Mouse (Mus musculus): ENCODE results near the gene Ap1ar. TPM values are rescaled to one million over a fixed set of nuclear protein-coding genes. Genes with fewer than 3 reads are reported as not detected.

Gene Ap1ar
- polyA plus RNA-seq (2017; shearing (Covaris generic)): 10 to 100 TPM; 55.6 to 56.6 TPM

DNA sequence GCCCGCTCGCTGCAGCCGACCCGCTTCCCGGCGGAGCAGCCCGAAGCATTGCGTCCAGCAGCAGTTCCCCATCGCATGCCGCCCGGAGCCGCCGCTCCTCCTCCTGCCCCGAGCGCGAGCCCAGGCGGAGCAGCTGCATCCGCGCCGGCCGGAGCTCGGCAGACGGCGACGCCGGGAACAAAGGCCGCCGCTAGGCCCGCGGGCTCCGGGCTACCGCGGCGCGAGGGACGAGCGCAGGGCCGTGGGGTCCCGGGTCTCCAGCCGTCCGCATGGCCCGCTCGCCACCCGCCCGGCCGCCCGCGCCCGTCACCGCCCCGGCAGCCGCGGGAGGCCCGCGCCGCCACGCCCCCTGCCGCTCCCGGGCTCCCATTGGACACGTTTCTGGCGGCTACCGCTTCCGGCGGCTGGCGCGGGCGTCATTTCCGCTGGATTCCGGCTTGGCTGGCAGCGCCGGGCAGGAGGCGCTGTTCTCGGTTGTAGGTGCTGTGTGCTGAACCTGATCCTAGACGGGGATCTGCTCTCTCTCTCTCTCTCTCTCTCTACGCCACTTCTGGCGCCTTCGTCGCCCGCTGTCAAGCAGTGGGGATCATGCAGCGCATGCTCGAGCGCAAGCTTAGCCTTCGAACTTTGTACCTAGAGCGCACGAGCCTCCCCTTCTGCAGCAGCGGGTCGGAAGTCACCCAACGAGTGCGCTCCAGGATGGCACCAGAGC is at the start of gene Ap1ar:
Gene Ap1ar (minus strand): TSS at position 370 of the 712 bp plus-strand sequence.

DNA sequence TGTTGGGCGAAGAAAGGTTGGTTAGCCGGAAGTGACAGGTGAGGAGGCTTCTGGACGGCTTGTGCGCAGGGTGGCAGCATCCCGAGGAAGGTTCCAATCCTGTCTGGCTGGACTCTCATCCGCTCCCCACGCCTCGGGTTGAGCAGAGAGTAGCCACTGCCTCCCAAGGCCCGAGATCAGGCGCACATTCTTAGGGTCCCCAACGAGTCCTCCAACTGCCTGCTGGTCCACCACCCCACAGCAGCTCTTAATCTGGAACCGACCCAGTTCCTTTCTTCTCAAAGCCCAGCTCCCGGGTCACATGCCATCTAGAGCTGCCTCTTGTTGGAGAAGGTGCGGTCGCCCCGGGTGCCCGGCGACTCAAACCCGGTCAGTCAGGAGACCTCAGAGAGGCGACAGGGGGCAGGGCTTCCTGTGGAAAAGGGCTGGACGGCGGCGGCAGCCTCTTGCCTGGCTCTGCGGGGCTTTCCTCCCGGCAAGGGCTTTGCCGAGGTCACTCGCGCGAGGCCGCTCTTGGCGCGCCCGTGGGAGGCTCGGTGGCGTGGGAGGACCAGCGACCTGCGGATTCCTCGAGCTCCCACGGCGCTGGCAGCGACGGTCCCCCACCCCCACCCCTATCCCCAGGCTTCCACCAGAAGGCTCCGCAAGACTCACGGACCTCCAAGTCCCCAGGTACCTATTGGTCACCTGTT is 47.7 kb downstream of the Ap1ar start, which contains the start of gene Tifa:
Gene Tifa (plus strand): TSS at position 306 of the 692 bp plus-strand sequence.

DNA sequence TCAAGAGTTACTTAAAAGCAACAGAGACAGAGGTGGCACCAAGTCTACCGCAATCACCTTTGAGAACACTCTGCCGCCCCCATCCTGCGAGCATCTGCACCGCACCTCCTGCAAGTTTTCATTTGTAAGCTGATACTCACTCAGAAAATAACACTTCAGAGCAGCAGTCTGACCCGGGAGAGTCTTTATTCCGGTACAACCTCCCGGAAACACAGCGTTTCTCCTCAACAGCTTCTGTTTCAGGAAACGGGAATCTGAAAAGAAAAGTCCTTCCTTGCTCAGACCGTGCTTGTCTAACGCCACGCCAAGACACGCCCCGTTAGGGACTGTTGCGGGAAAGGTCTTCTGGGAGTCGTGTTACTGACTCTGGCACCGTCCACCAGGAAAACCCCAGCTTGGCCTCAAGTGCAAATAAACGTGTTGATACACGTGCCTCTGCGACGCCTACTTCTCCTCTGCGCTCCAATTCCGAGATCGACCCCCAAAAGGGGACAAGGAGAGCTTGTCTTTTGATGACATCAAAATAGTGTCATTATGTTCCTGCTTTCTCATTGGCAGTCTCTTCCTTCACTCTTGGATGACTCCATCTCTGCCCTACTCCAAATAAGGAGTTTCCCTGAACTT is 57.2 kb downstream of the Ap1ar start, which contains the start of gene Alpk1:
Gene Alpk1 (minus strand): TSS at position 507 of the 624 bp plus-strand sequence.

Other genes with a start within 250 kb of the Ap1ar start
- gene Neurog2, start 204.4 kb downstream of the Ap1ar start, polyA plus RNA-seq (2017; shearing (Covaris generic)): not detected
- gene Alpk1, start 57.0 kb downstream of the Ap1ar start, polyA plus RNA-seq (2017; shearing (Covaris generic)): 1 to 10 TPM in 1 of 2 experiments, under 1 TPM in 1; 0.98 to 1.4 TPM
- under 1 TPM; 0.20 to 0.96 TPM for gene Tifa, start 47.7 kb downstream of the Ap1ar start, polyA plus RNA-seq (2017; shearing (Covaris generic))
- gene Fam241a, start 58.8 kb upstream of the Ap1ar start, polyA plus RNA-seq (2017; shearing (Covaris generic)): 10 to 100 TPM; 24.0 to 29.3 TPM

Measured in activated CD4-positive, CD25-positive, alpha-beta regulatory T cell (primary cell).